Mouse (Mus musculus) thymus, adult 2 months (tissue): ENCODE measurements at regions not wholly inside any gene's neighbourhood (a gene's known extent, or its start where the extent isn't known, plus 50 kb on each side); places are given as distances from the start of the nearest gene placed in this dataset.

Experiments
- CTCF ChIP-seq: fragments of 200-500 bp; IDR thresholded peaks from 2 replicates; pipeline ENCODE4 v1.5.1; 2012; ENCODE audit warnings: mild to moderate bottlenecking, control low read depth, low read length, moderate library complexity, borderline replicate concordance; ENCODE audit not compliant: control insufficient read depth, poor library complexity, insufficient read depth; ENCODE audit errors: extremely low read depth
- POLR2A ChIP-seq: fragments of 200-500 bp; IDR thresholded peaks from 2 replicates; pipeline ENCODE4 v1.6.1; 2012; ENCODE audit warnings: mild to moderate bottlenecking, low read length, control low read depth, moderate library complexity; ENCODE audit not compliant: control insufficient read depth, poor library complexity, insufficient read depth; ENCODE audit errors: extremely low read depth

GRCm38 (mm10) chr4:9057676-9058075, 818.8 kb upstream of the Car8 start:
- TF ChIP-seq CTCF (no peak), POLR2A (no peak)
